Mouse (Mus musculus) kidney, embryonic 16.5 days (tissue): ENCODE measurements at regions not wholly inside any gene's neighbourhood (a gene's known extent, or its start where the extent isn't known, plus 50 kb on each side); places are given as distances from the start of the nearest gene placed in this dataset.
"Not testable (repeated sequence)": the region's sequence is repeated elsewhere in the genome, so short reads cannot be mapped to it uniquely, and the experiment has no call there.

Source experiments
- ATAC-seq: fragments of 200-750 bp; cut with Nextera tagmentation; 2 replicates; pipeline ENCODE4 v1.8.0; 2017; ENCODE audit warnings: moderate TSS enrichment; ENCODE audit not compliant: low FRiP score, low TSS enrichment
- H3K27ac ChIP-seq: fragments of 300-500 bp; sonication (generic); 2 replicates; pipeline ENCODE4 v1.5.1; 2014; ENCODE audit warnings: low read length
- H3K27me3 ChIP-seq: fragments of 300-500 bp; sonication (generic); 2 replicates; pipeline ENCODE4 v1.6.1; 2014; ENCODE audit warnings: low read length, control low read depth, mixed read lengths; ENCODE audit not compliant: insufficient read depth
- H3K36me3 ChIP-seq: fragments of 300-500 bp; sonication (generic); 2 replicates; pipeline ENCODE4 v1.6.1; 2014; ENCODE audit warnings: low read length, control low read depth, mixed read lengths; ENCODE audit not compliant: insufficient read depth
- H3K4me1 ChIP-seq: fragments of 300-500 bp; sonication (generic); 2 replicates; pipeline ENCODE4 v1.6.1; 2014; ENCODE audit warnings: low read length, control low read depth, mixed read lengths; ENCODE audit not compliant: insufficient read depth
- H3K4me2 ChIP-seq: fragments of 300-500 bp; sonication (generic); replicated peaks from 2 replicates; pipeline ENCODE4 v1.6.1; 2014; ENCODE audit warnings: low read depth, low read length
- H3K4me3 ChIP-seq: fragments of 300-500 bp; sonication (generic); 2 replicates; pipeline ENCODE4 v1.5.1; 2014; ENCODE audit warnings: mild to moderate bottlenecking, low read length
- H3K9ac ChIP-seq: fragments of 300-500 bp; sonication (generic); replicated peaks from 2 replicates; pipeline ENCODE4 v1.6.1; 2014; ENCODE audit warnings: low read length
- H3K9me3 ChIP-seq: fragments of 300-500 bp; sonication (generic); 2 replicates; pipeline ENCODE4 v1.6.1; 2016; ENCODE audit warnings: low read length, control low read depth
- WGBS: fragments of 180-500 bp; shearing (Covaris S2); extraction: QIAGEN DNeasy Blood & Tissue Kit; methylation state at CpG from one replicate; pipeline ENCODE4 v1.1.7; 2014; 5-methylcytosine and 5-hydroxymethylcytosine counted together

- not testable (repeated sequence) for H3K4me1 ChIP-seq, H3K27ac ChIP-seq, H3K4me3 ChIP-seq, ATAC-seq, H3K36me3 ChIP-seq, H3K27me3 ChIP-seq, H3K4me2 ChIP-seq, H3K9ac ChIP-seq, H3K9me3 ChIP-seq
- WGBS: 62% methylated on average over 1 of the region's 1 CpGs
Measured at GRCm38 (mm10) chr4:145406050-145406449, 91.1 kb upstream of the Tnfrsf8 start.

DNA sequence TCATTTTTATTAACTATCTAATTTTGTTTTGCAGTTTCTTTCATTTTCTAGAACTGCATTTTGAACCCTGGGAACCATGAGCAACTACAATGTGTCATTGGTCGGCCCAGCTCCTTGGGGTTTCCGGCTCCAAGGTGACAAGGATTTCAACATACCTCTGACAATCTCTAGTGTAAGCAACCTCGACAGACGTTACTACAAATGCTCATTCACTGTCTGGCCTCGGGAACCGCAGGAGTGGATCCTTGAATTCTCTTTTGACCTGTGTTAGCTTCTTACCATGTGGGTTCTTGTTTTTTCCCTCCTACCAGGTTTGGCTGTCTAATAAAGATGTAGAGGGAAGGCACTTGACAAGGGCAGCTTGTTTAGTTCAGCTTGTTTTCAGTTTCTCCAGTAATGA, 89.3 kb upstream of the Tnfrsf8 start:
- 74% methylated on average over 6 of the region's 6 CpGs for WGBS
- ATAC-seq, H3K4me3 ChIP-seq, H3K27ac ChIP-seq, H3K27me3 ChIP-seq, H3K9ac ChIP-seq, H3K36me3 ChIP-seq, H3K4me1 ChIP-seq, H3K9me3 ChIP-seq, H3K4me2 ChIP-seq: not testable (repeated sequence)

DNA sequence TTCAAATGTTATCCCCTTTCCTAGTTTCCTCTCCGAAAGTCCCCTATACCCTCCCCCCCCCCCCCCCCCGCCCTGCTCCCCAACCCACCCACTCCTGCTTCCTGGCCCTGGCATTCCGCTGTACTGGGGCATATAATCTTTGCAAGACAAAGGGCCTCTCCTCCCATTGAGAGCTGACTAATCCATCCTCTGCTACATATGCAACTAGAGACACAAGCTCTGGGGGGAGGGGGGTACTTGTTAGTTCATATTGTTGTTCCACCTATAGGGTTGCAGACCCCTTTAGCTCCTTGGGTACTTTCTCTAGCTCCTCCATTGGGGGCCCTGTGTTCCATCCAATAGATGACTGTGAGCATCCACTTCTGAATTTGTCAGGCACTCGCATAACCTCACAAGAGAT, 63.9 kb upstream of the Tnfrsf8 start:
- not testable (repeated sequence) for H3K4me2 ChIP-seq, H3K9ac ChIP-seq, H3K4me1 ChIP-seq, H3K4me3 ChIP-seq, H3K27me3 ChIP-seq, H3K9me3 ChIP-seq, H3K27ac ChIP-seq, ATAC-seq, H3K36me3 ChIP-seq
- WGBS: 77% methylated on average over 3 of the region's 4 CpGs

DNA sequence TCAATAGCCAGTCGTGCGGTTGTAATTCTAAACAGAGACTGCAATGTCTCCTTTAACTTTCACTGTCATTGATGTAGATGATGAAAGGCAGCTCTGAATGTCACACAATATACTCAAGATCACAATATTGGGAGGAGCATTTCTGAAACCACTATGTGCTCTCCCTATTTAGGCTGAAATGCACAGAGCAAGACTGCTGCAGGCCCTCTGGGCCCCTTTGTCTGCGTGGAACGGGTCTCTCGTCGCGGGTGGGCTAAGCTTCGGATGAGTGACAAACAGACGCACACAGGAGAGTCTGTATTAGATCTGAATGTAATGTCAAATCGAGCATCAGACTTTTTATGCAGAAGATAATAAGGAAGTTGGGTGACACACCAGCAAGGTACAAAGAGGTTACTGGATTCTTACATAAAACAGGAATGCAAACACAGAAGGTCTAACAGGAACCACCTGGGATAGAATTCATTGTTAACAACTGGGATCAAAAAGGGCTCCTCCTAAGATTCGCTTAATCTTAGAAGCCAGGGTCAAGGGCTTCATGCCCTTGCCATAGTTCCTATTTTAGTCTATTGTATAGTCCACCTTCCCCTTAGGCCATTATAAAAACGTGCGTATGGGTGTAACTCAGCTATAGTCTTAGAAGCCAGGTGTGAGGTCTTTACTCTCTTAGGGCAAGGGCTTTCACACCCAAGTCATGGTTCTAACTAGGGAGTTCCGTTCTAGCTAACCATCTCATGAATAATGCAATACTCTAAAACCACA, 62.5 kb upstream of the Tnfrsf8 start:
- not testable (repeated sequence) for H3K27ac ChIP-seq, ATAC-seq, H3K4me3 ChIP-seq, H3K4me1 ChIP-seq, H3K4me2 ChIP-seq, H3K9me3 ChIP-seq, H3K9ac ChIP-seq, H3K36me3 ChIP-seq, H3K27me3 ChIP-seq
- WGBS: 86% methylated on average over 13 of the region's 14 CpGs

GRCm38 (mm10) chr4:145369753-145370152, 54.8 kb upstream of the Tnfrsf8 start:
- no peak for ATAC-seq
- Histone ChIP-seq H3K4me2 (no peak overlapping the region), H3K27ac (no peak overlapping the region), H3K4me3 (no peak overlapping the region), H3K9me3 (no peaks in the 10 kb centered on the region), H3K4me1 (no peaks in the 10 kb centered on the region), H3K27me3 (no peaks in the 10 kb centered on the region), H3K9ac (no peak overlapping the region), H3K36me3 (no peaks in the 10 kb centered on the region)
- WGBS: 67% methylated on average over 1 of the region's 1 CpGs

DNA sequence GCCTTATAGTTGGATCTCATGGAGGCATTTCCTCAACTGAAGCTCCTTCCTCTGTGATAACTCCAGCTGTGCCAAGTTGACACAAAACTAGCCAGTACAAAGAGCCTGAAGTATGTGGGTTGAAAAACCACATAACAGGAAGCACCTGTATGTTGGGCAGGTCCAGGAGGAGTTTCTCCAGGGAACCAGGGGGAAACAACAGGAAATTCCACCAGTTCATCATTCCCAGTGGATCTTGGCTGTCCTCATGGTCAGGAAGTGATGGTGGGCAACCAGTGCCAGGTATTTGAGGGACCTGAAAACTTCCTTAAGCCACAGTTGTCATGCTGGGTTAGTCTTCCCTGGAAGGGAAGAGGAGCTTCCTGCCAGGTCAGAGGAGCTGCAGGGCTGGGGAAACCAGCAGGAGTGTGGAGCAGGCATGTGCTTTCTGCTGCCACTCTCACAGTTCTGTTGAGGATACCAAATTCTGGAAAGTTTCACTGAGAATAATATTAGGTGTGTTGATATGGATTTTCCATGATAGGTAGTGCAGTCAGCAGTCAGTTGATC, 52.4 kb upstream of the Tnfrsf8 start:
- H3K4me1 ChIP-seq: no peaks in the 10 kb centered on the region
- H3K27me3 ChIP-seq: no peaks in the 10 kb centered on the region
- no peaks in the 10 kb centered on the region for H3K36me3 ChIP-seq
- no peak overlapping the region for H3K4me2 ChIP-seq
- H3K9ac ChIP-seq: no peak overlapping the region
- H3K27ac ChIP-seq: no peak overlapping the region
- H3K4me3 ChIP-seq: no peak overlapping the region
- no peak; the same call in 1 of the 2 replicates for ATAC-seq
- no peaks in the 10 kb centered on the region for H3K9me3 ChIP-seq

- ATAC-seq: no peak
- H3K4me2 ChIP-seq: no peak overlapping the region
- H3K9me3 ChIP-seq: no peaks in the 10 kb centered on the region
- no peak overlapping the region for H3K4me3 ChIP-seq
- H3K27me3 ChIP-seq: no peaks in the 10 kb centered on the region
- no peaks in the 10 kb centered on the region for H3K4me1 ChIP-seq
- WGBS: 31% methylated on average over 5 of the region's 5 CpGs
- no peak overlapping the region for H3K27ac ChIP-seq
- H3K36me3 ChIP-seq: no peaks in the 10 kb centered on the region
- H3K9ac ChIP-seq: no peak overlapping the region
Measured at GRCm38 (mm10) chr4:145366301-145366700, 51.3 kb upstream of the Tnfrsf8 start.

GRCm38 (mm10) chr4:145365793-145366192, 50.8 kb upstream of the Tnfrsf8 start:
- H3K9me3 ChIP-seq, ATAC-seq, H3K36me3 ChIP-seq, H3K27ac ChIP-seq, H3K4me2 ChIP-seq, H3K4me1 ChIP-seq, H3K27me3 ChIP-seq, H3K4me3 ChIP-seq, H3K9ac ChIP-seq: not testable (repeated sequence)
- WGBS: 78% methylated on average over 2 of the region's 2 CpGs
